Mouse (Mus musculus) B cell, adult 62 days (primary cell): ENCODE measurements around the gene Hoxa9. TPM values are rescaled to one million over a fixed set of nuclear protein-coding genes. Genes with fewer than 3 reads are reported as not detected.

Experiments used
- total RNA-seq: library from RNA; stranded (reverse); gene quantifications from 4 replicates; pipeline ENCODE4 v1.2.4, GENCODE M21; 2023

The Hoxa9 gene
- total RNA-seq, result not detected in 4 replicates

DNA sequence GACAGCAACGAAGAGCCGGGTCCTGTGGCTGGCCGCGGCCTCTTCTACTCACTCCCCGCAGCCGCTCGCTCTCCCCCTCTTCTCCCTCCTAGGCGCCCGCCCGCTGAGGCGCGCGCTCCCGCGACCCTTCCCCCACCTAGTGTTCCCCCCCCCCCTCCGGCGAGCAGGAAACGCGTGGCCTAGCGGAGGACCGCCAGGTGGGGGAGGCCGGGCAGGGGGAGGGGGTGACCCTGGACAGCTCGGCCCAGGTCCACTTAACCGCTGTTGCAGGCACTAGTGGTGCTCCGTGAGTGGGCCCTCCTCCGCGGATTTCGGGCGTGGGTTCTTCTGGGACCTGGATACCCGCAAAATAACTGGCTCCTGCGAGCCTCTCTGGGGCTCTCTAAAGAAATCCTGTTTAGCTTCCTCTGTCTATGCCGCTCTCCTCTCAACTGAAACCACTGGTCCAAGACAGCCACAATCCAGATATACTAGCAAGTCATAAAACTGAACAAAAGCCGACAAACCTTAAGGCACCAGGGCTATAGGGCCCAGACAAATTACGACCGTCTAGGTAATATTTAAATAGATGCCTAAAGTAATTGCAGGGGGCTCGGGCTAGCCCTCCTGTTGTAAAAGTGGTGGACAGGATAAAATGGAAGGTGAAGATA lies at the start of gene Hoxa9:
Hoxa9 (minus strand) TSS at position 574 of the 650 bp plus-strand sequence.

DNA sequence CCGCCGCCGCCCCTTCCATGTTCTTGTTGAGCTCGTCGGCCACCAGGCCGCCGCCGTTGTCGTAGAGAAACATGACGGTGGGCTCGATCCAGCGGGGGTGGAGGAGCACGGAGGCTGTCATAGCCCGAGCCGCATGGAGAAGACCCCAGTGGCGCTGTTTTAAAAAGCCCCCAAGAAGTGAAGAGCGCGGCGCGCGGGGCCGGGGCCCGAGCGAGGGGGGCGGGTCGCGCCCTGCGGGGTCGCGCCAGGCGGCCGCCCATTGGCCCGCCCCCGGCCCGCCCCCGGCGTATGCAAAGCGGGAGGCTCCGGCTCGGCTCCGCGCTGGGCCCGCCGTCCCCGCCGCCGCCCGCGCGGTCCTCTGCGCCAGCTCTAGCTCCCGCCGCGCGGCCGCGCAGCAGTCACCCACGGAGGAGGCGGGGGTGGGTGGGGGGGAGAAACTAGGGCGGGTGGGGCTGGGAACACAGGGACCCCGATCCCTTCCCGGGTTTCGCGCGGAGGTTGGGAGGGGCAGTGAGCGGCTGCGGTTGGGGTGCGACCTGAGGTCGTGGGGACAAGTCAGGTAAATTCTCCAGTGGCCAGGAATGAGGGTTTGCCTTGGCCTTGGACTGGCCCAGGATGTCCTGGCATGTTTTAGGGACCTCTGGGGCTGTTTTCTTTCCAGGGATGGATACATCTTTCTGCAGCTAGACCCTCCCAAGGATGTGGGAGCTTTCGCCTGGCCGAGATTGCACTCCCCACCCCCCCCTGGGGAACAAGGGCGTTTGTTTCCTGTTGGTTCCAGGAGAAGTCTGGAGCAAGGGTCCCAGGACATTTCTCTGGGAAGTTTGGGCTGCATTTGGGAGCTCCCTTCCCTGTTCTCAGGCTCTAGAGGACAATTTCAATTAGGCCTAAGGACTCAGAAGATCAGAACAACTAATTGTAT lies 30.0 kb upstream of the Hoxa9 start, which contains the start of gene Hoxa13:
Hoxa13 (minus strand) TSS at position 227 of the 922 bp plus-strand sequence.

DNA sequence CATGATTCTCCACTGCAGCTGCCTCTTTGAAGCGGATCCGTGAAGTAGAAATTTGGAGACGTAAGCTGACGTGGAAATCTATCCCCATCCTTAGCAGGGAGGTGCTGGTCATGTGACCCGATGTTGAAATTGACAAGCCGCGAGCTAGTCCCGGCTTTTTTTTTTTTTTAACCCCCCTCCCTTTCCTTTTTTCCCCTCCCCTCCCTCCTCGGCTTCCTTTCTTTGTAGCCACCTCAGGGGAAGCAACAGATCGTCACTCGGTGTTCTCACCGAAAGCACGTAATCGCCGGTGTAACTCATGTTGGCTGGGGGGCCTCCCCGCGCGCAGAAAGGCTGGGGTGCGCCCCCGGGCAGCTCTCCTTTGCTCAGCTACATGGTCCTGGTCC lies 14.9 kb upstream of the Hoxa9 start, which contains the start of gene Hoxa11:
Hoxa11 (minus strand) TSS at position 54 of the 386 bp plus-strand sequence.

DNA sequence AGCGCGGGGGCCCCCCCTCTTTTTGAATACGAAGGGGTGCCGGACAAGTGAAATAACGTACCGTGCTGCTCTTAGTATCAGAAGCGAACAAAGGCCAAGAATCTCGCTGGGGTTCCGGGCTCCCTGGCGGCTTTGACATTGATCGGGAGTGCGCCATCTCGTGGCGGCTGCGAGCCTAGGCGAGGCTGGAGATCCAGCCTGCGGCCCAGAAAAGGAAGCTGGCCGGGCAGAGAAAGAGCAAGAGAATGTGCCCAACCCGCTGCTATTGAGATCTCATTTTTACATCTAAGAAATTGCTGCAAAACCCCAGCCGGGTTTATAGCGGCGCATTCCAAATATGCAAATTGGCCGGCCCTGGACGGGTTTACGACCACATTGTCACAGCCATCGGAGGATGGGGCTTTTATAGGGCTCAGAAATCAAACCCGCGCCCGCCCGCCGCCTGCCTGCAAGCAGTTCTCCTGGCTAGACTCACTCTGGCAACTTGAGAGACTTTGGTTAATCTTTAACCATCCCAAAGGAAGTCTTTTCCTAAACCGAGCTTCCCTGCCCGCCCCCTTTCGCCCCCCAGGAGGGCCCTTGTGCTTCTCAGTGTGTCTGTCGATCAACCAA lies 9.6 kb upstream of the Hoxa9 start, which contains the start of gene Hoxa10:
Hoxa10 (minus strand) TSS at position 466 of the 612 bp plus-strand sequence.

DNA sequence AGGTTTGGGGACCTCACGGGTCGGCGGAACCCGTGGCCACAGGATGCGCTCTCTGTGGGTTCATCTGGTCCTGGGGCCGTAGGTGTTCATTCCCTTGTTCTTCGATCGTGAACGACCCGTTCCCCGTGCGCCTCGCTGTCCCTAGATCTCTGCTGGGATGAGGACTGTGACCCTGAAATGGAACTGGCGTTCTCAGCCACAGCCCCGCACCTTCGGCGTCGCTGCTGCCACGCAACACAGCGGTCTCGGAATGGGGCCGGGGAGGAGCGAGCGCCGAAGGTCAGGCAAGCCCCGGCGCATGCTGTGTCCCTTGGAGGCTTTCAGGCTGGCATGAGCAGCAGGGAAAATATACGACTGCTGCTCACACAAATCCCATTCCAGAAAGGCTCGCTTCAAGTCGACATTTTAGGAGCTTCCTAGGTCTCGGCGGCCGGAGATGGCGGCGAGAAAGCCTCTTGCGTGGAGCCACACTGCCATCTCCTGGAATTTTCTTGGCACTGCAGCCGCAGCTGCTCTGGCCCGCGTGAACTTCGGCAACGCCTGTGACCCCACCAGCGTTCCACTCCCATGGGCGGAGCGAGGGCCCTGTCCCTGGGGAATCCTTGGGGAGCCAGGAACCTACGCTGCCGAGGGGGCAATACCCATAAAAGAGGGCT lies 9.4 kb downstream of the Hoxa9 start, which contains the start of gene Hoxa7:
Hoxa7 (minus strand) TSS at position 518 of the 656 bp plus-strand sequence.

DNA sequence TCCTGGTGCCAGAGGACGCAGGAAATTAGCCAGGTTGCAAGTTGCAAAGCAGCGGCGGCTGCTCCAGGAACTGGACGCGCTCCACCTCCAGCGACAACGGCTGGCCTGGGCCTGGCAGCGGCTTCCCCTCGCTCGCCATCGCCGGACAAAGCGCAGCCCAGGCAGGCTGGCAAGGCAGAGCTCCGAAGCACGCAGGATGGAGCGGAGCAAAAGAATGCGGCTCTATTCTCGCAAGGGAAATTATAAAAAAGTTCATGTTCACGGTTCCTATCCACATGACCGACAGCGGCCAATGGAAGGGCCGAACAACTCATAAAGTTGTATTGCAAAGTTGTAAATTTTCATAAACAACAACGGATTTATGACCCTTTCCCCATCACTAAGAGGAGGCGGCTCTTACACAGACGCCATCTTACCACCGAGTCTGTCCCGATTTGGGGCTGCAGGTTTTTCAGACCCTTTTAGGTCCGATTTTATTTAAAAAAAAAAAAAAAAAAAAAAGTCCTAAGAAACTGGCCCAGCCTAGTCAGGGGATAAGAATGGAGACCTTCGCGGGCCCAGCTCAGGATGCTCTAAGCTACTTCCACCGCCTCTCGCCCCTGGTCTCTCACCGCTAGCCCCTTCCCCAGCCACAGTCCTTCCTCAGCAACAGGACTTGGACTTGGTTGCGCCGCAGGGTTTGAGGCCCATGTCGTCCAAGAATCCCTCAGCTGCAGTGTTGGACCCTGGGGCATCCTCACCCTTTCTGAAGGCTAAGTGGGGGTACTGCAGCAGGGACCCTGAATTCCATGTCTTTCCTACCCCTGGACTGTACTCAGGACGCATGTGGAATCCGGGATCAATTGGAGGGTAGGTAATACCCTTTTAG lies 17.5 kb downstream of the Hoxa9 start, which contains the start of the genes Hoxa3 and Gm28308:
Hoxa3 (minus strand) TSS at position 218 of the 868 bp plus-strand sequence.
Gm28308 (minus strand) TSS at position 221 of the 868 bp plus-strand sequence.

DNA sequence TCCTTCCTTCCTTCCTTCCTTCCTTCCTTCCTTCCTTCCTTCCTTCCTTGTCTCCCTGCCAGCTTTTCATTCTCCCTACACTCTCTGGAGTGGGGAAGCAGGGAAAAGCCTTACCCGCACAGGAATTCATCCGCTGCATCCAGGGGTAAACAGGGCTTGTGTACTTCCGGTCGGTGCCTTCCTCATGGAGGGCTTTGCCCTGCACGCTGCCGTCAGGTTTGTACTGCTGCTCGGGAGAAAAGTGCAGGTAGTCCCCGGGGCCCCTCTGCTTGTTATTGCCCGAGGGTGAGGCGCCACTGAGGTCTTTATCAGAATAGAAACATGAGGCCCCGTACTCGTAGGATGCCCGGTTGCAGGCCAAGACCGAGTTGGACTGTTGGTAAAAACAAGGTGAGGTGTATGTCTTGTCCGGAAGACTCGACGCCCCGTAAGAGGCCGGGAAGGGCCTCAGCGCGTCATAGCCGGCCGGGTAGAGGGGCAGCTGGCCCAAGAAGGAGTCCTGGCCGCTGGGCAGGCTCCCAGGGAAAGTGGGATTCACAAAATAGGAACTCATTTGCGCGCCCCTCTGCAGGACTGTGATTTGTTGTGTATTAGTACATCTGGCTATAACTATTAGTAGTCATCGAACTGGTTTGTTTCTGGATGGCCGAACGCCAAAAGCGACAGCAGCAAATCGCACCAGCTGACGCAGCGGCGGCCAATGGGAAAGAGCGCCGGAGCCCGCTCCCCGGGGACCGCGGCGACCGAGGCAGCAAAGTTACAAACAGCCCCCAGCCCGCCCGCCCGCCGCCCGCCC lies 22.6 kb downstream of the Hoxa9 start, which contains the start of gene Hoxa6:
Hoxa6 (minus strand) TSS at position 651 of the 796 bp plus-strand sequence.

DNA sequence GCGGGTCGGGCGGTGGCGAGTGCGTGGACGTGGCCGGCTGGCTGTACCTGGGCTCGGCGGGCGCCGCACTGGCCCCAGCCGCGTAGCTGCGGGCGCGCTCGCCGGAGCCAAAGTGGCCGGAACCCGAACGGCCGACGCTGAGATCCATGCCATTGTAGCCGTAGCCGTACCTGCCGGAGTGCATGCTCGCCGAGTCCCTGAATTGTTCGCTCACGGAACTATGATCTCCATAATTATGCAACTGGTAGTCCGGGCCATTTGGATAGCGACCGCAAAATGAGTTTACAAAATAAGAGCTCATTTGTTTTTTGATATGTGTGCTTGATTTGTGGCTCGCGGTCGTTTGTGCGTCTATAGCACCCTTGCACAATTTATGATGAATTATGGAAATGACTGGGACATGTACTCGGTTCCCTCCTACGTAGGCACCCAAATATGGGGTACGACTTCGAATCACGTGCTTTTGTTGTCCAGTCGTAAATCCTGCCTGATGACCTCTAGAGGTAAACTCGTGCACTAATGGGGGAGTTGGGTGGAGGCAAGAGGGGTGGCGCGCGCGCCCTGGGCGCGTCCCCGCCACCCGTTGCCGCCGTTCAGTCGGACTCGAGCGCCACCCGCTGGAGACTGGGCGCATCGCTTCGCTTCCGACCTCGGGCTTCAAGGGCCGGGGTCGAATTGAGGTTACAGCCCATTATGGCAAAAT lies 26.7 kb downstream of the Hoxa9 start, which contains the start of gene Hoxa5:
Hoxa5 (minus strand) TSS at position 538 of the 703 bp plus-strand sequence.

DNA sequence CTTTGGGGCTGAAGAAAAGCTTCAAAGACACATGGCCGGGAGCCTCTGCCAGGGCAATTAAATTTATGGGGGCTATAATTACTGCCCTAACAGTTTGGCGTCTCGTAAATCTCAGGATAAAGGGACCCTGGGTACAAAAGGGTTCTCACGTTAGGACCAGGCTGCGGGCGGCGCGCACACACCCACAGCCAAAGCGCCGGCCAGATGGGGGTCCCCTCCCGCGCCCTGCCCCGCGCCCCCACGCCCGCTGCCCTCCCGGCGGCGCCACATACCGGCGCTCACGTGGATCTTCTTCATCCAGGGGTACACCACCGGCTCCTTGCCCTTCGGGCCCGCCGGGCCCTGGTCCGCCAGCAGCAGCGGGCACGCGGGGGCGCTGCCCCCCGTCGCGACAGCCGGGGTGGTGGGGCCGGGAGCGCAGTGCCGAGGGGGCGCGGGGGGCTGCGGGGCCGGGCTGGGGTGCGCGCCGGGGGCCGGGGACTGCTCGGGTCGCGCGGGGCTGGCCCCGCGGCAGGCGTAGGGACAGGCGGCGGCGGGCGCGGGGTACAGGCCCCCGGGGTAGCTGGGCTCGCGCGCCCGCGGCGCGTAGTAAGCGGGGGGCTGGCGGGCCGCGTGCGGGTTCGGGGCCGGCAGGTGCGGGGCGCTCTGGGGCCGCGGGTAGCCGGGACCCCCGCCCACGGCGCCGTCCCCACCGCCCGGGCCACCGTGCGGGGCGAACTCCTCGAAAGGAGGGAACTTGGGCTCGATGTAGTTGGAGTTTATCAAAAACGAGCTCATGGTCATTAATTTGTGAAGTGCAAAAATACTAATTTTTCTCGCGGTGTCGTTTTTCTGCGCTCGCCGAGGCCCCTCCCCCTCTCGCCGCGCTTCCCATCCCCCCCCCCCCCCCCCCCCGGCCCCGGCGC lies 39.7 kb downstream of the Hoxa9 start, which contains the start of gene Hoxa4:
Hoxa4 (minus strand) TSS at position 848 of the 905 bp plus-strand sequence.

DNA sequence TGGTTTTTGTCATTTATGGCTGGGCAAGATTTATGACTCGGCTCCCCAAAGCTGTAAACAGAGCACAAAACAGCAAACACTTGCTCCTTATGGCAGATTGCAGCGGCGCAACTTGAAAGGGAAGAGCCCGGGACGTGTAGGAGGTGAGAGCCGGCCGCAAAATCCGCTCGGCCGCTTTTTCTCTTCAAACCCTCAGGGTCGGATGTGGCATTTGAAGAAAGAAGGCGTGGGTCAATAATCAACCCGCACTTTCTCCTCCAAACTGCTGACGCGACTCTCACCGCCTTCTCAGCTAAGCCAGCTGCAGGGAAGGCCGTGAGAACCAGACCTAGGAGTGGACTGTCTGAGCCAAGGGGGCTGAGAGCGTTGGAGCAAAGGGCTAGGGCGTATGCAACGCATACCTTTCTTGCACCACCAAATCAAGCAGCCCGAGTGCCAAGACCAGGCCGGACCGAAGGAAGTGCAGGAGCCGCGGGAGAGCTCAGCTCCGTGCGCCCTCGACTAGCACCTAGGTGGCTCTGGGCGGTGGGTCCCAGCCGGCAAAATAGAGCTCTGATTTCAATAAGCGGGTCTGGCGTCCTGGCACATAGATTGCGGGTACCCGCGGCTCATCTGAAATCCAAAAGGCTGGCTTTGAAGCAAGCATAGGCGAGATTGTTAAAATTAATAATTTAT lies 53.7 kb downstream of the Hoxa9 start, which contains the start of gene 5730596B20Rik:
5730596B20Rik (plus strand) TSS at position 438 of the 675 bp plus-strand sequence.

Other genes starting within 250 kb of the Hoxa9 start
- gene Skap2, start 218.5 kb downstream of the Hoxa9 start, total RNA-seq, result 40.5 to 48.4 TPM (median 41.9 TPM) in 4 replicates
- not detected in 4 replicates for gene Hoxa1, start 72.8 kb downstream of the Hoxa9 start, total RNA-seq
- not detected in 4 replicates for gene Hoxa2, start 66.3 kb downstream of the Hoxa9 start, total RNA-seq
- not detected in 4 replicates for gene 5730596B20Rik, start 53.6 kb downstream of the Hoxa9 start, total RNA-seq
- not detected in 4 replicates for gene Hoxa4, start 39.3 kb downstream of the Hoxa9 start, total RNA-seq
- gene Hoxa5, start 26.5 kb downstream of the Hoxa9 start, total RNA-seq, result not detected in 4 replicates
- not detected in 4 replicates for gene Hoxa6, start 22.4 kb downstream of the Hoxa9 start, total RNA-seq
- gene Hoxa3, start 17.8 kb downstream of the Hoxa9 start, total RNA-seq, result 0.58 TPM in 1 of 4 replicates, not detected in the others
- gene Gm28308, start 17.8 kb downstream of the Hoxa9 start, total RNA-seq, result not detected in 4 replicates
- not detected in 4 replicates for gene Hoxa7, start 9.2 kb downstream of the Hoxa9 start, total RNA-seq
- not detected in 4 replicates for gene Hoxa10, start 9.8 kb upstream of the Hoxa9 start, total RNA-seq
- not detected in 4 replicates for gene Hoxa11, start 14.7 kb upstream of the Hoxa9 start, total RNA-seq
- not detected in 4 replicates for gene Hoxa13, start 29.8 kb upstream of the Hoxa9 start, total RNA-seq
- not detected in 4 replicates for gene Evx1, start 82.4 kb upstream of the Hoxa9 start, total RNA-seq